Mouse (Mus musculus) E14TG2a.4 (cell line): ENCODE measurements around the gene Synj2.

Source experiments
- H3K27me3 ChIP-seq: 2 replicates; pipeline ENCODE4 v1.6.1; 2014; ENCODE audit warnings: low read length, control low read depth; ENCODE audit not compliant: insufficient read depth
- H3K36me3 ChIP-seq: 2 replicates; pipeline ENCODE4 v1.6.1; 2014; ENCODE audit warnings: low read length, control low read depth; ENCODE audit not compliant: insufficient read depth
- H3K4me1 ChIP-seq: replicated peaks from 2 replicates; pipeline ENCODE4 v1.6.1; 2014; ENCODE audit warnings: low read depth, low read length, control low read depth
- H3K4me3 ChIP-seq: replicated peaks from 2 replicates; pipeline ENCODE4 v1.5.1; 2014; ENCODE audit warnings: mild to moderate bottlenecking, low read length
- H3K9me3 ChIP-seq: 2 replicates; pipeline ENCODE4 v1.6.1; 2014; ENCODE audit warnings: low read length, control low read depth
- CTCF ChIP-seq: conservative IDR thresholded peaks from 2 replicates; pipeline ENCODE4 v1.5.1; 2014; ENCODE audit warnings: low read length
- NANOG ChIP-seq: IDR thresholded peaks from 2 replicates; pipeline ENCODE4 v1.6.1; 2014; ENCODE audit warnings: borderline replicate concordance, low read length, mixed read lengths
- POU5F1 ChIP-seq: IDR thresholded peaks from 2 replicates; pipeline ENCODE4 v1.6.1; 2014; ENCODE audit warnings: low read length, borderline replicate concordance

Gene Synj2

DNA sequence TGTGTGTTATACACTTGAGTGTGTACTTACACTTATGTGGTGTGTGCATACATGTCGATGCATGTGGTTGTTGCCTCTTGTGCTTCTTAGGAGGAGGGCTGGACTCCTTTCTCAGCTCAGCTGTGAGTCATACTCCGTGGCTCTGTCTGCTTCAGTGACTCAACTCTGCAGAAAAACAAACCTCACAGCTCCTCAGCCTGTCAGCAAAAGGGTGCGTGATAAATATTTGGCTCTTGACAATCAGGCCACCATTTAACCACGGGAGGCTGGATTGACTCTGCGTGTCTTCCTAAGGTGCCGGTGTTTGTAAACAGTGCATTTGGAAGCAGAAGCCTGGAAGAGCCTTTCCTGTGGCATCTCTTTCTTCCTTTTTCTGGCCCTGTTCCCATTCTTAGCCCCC is 53.5 kb downstream of the Synj2 start:
- no peak for TF ChIP-seq POU5F1
- TF ChIP-seq CTCF, result no peak
- TF ChIP-seq NANOG, result no peak

GRCm38 (mm10) chr17:5996589-5996988 is 55.5 kb downstream of the Synj2 start:
- Histone ChIP-seq H3K4me3 (no peak overlapping the region), H3K36me3 (peaks cover 13% of the 10 kb centered on the region), H3K9me3 (no peaks in the 10 kb centered on the region), H3K4me1 (peaks cover 12% of the 10 kb centered on the region), H3K27me3 (0 out of 2 replicates have a peak, but pooled peaks cover 3% of the 10 kb centered on the region)
- TF ChIP-seq NANOG (no peak), POU5F1 (no peak), CTCF (no peak)

More for the DNA sequence above, 53.5 kb downstream of the Synj2 start:
- H3K9me3 ChIP-seq, result peaks cover 5% of the 10 kb centered on the region; the same call in 1 of the 2 replicates
- H3K4me3 ChIP-seq, result no peak overlapping the region
- H3K4me1 ChIP-seq, result peaks cover 12% of the 10 kb centered on the region
- no peaks in the 10 kb centered on the region for H3K27me3 ChIP-seq
- peaks cover 19% of the 10 kb centered on the region for H3K36me3 ChIP-seq

DNA sequence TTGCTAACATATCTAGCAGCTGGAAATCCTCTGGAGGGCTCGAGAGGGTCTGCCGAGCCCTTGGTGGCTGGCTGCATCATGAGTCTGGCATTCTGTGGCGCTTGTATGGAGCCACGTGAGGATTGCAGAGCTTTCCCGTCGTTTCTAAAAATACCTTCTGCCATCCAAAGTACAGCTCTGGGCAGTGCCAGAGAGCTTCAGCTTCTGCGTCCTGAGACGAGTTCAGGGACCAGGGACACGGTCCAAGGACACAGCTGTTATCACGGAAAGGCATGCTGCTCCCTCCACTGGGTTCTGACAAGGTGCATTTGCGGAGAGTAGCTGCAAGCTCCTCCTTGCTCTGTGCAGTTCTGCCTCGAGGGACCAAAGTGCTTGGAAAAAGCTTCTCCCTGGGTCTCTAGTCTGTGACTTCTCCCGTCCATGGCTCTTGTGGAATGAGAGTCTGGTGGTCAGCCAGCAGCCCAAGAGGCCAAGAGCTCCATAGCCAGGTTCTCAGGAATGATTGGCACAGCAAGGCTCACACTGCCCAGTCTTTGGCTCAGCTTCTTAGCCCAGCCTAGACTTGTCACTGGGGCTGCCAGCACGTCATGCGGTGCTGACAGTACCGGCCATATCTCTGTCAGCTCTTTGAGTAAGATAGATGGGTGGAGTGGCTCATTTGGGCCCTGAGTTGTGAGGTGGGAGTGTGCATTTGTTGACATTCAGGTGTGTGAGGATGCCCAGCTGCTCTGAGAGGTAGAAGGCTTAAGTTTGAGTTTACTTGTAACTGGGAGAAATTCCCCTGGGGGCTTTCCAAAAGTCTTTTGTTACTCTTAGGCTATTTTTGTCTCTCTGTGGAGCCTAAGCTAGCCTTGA is 56.5 kb downstream of the Synj2 start:
- TF ChIP-seq NANOG, result no peak
- H3K27me3 ChIP-seq, result 0 out of 2 replicates have a peak, but pooled peaks cover 3% of the 10 kb centered on the region
- peaks cover 12% of the 10 kb centered on the region for H3K4me1 ChIP-seq
- peaks cover 13% of the 10 kb centered on the region for H3K36me3 ChIP-seq
- H3K4me3 ChIP-seq, result no peak overlapping the region
- no peaks in the 10 kb centered on the region for H3K9me3 ChIP-seq

GRCm38 (mm10) chr17:5998235-5998500 is 57.1 kb downstream of the Synj2 start:
- Histone ChIP-seq H3K4me1 (peaks cover 8% of the 10 kb centered on the region), H3K9me3 (no peaks in the 10 kb centered on the region), H3K36me3 (peaks cover 16% of the 10 kb centered on the region), H3K4me3 (no peak overlapping the region), H3K27me3 (0 out of 2 replicates have a peak, but pooled peaks cover 3% of the 10 kb centered on the region)
- TF ChIP-seq POU5F1 (no peak), CTCF (no peak), NANOG (no peak)

DNA sequence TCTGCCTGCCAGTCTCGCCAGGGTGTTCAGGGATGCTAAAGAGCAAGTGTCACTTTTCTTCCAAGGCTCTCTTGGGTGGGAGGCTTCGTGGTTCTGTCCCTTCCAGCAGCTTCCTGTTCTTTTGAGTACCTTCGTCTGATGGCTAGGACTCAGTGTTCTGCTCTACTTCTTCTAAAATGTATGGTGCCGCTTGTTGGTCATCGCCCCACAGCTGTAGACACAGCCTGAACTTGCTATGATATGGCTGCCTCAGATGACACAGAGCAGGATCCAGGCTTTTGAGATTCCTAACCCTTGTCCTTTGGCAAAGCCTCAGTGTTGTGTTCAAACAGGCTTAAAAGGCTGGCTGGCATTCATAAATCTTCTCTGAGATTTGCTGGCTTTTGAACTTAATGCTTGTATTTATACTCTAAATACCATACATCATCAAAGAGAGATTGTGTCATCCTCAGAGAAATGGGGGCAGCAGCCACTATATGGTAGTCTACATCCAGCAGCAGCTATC is 58.0 kb downstream of the Synj2 start:
- Histone ChIP-seq H3K9me3 (no peaks in the 10 kb centered on the region), H3K36me3 (peaks cover 22% of the 10 kb centered on the region), H3K4me1 (peaks cover 6% of the 10 kb centered on the region), H3K4me3 (no peak overlapping the region), H3K27me3 (0 out of 2 replicates have a peak, but pooled peaks cover 3% of the 10 kb centered on the region)
- TF ChIP-seq CTCF, result no peak
- TF ChIP-seq NANOG, result no peak
- TF ChIP-seq POU5F1, result no peak

DNA sequence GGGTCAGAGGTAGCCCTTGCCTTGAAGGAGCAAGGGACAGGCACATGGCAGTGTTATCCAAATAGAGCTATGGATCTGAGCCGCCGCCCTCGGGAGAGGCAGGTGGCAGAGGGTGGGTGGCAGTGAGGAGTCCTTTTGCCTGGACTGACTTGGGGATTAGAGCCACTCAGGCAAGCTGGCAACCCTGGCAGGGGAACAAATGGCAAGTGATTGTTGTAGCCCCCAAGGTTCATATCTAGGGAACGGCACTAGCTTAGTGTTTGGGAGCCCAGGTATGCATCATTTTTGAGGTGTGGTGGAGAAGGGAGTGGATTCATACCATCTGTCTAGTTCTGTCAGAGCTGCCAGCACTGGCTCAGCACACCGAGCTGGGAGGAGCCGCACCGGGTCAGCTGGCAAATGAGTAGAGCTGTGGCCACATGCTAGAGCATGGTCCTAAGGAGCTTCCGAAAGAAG is 59.8 kb downstream of the Synj2 start:
- Histone ChIP-seq H3K27me3 (0 out of 2 replicates have a peak, but pooled peaks cover 3% of the 10 kb centered on the region), H3K9me3 (no peaks in the 10 kb centered on the region), H3K4me1 (peaks cover 16% of the 10 kb centered on the region), H3K36me3 (peaks cover 13% of the 10 kb centered on the region), H3K4me3 (no peak overlapping the region)
- no peak for TF ChIP-seq CTCF
- no peak for TF ChIP-seq POU5F1
- no peak for TF ChIP-seq NANOG

DNA sequence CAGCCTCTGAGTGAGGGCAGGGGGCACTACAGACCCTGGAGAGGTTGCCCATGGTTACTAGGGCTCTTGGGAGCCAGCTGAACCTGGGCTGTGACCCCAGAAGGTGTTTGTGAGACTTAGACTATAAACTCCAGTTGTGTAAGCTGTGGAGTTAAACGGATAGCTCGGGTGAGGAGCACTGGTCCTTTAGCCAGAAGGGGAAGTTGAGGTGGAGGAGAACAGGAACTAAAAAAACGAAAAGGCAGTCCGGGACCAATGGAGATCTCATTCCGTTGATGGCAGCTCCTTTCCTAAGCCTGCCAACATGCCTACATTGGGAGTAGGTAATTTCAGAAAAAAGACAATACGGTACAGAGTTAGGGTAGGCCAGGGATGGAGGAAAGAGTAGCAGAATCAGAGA is 60.3 kb downstream of the Synj2 start:
- peaks cover 21% of the 10 kb centered on the region for H3K4me1 ChIP-seq
- no peak overlapping the region for H3K4me3 ChIP-seq
- TF ChIP-seq POU5F1, result no peak
- TF ChIP-seq NANOG, result no peak
- peak; percentile 20; the same call in 1 of the 2 replicates for TF ChIP-seq CTCF
- H3K9me3 ChIP-seq, result no peaks in the 10 kb centered on the region
- 0 out of 2 replicates have a peak, but pooled peaks cover 3% of the 10 kb centered on the region for H3K27me3 ChIP-seq
- H3K36me3 ChIP-seq, result peaks cover 13% of the 10 kb centered on the region

DNA sequence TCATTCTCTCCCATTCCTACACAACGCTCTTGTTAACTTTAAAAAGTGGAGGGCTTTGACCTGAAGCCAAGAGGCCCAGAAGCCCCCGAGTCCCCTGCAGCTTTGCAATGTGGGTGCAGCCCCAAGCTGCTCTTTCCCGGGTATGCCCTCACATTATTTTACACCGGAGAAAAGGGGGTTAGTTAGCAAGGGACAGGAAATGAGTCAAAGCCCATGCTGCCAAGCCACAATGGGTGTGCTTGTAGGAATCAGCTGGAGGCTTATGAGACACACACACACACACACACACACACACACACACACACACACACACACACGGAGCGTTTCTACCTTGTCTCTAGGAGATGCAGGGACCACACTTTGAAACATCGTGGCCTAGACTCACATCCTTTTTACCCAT is 60.8 kb downstream of the Synj2 start:
- H3K36me3 ChIP-seq, result peaks cover 13% of the 10 kb centered on the region
- H3K27me3 ChIP-seq, result 0 out of 2 replicates have a peak, but pooled peaks cover 3% of the 10 kb centered on the region
- peaks cover 23% of the 10 kb centered on the region for H3K4me1 ChIP-seq
- H3K4me3 ChIP-seq, result no peak overlapping the region
- no peak for TF ChIP-seq CTCF
- no peak for TF ChIP-seq POU5F1
- no peak for TF ChIP-seq NANOG
- no peaks in the 10 kb centered on the region for H3K9me3 ChIP-seq
